Comparison of ENCODE assay signal across 8 mouse cellular contexts in genomic region chr8:75213686-75214085, GRCm38 (mm10). TPM values are rescaled to one million over a fixed set of nuclear protein-coding genes. Genes with fewer than 3 reads are reported as not detected.
DNase-seq lines count a peak whose midpoint lies in the region; ATAC-seq and TF ChIP-seq lines count a peak whose summit lies in the region.

Gene Rasd2, plus strand, starts transcription at chr8:75213944.

- peak within 1 kb of the TSS; percentile 47 for H3K9ac ChIP-seq in heart, postnatal 0 days (replicated peaks; ENCODE audit: low read depth, low read length)
- peak within 1 kb of the TSS; percentile 26 for H3K9ac ChIP-seq in limb, embryonic 15.5 days

- WGBS in heart, postnatal 0 days, result under 1% methylated on average over 35 of the region's 42 CpGs
- 2% methylated on average over 42 of the region's 42 CpGs for WGBS in limb, embryonic 15.5 days

- no peak for TF ChIP-seq CTCF in heart, postnatal 0 days (IDR thresholded peaks at IDR 0.05; ENCODE audit: low read depth)

- no peaks in the 10 kb centered on the region for H3K36me3 ChIP-seq in heart, postnatal 0 days (replicated peaks; ENCODE audit: control insufficient read depth, insufficient read depth, low read length)
- H3K36me3 ChIP-seq in limb, embryonic 15.5 days, result no peaks in the 10 kb centered on the region

- no peak for TF ChIP-seq EP300 in heart, postnatal 0 days (IDR thresholded peaks at IDR 0.05; ENCODE audit: low read depth)

- no peak for DNase-seq in frontal cortex, postnatal 10 days (ENCODE audit: low spot score in 2 of 2)
- peak; percentile 23 for DNase-seq in ovary, postnatal 36 days (ENCODE audit: low spot score)
- DNase-seq in ovary, postnatal 10 days (ENCODE audit: low spot score), result no peak
- no peak for DNase-seq in heart, postnatal 0 days (ENCODE audit: low spot score)
- no peak for DNase-seq in right cerebral cortex, postnatal 36 days (ENCODE audit: low spot score in 2 of 2)

- H3K4me1 ChIP-seq in heart, postnatal 0 days (ENCODE audit: control insufficient read depth, insufficient read depth), result peaks cover 17% of the 10 kb centered on the region
- H3K4me1 ChIP-seq in limb, embryonic 15.5 days, result peaks cover 21% of the 10 kb centered on the region

- peaks cover 37% of the 10 kb centered on the region for H3K27me3 ChIP-seq in heart, postnatal 0 days (ENCODE audit: control insufficient read depth, insufficient read depth, low read length)
- H3K27me3 ChIP-seq in limb, embryonic 15.5 days, result peaks cover 67% of the 10 kb centered on the region

- no peak within 1 kb of the TSS for H3K27ac ChIP-seq in heart, postnatal 0 days (ENCODE audit: low read depth)
- no peak within 1 kb of the TSS for H3K27ac ChIP-seq in limb, embryonic 15.5 days

- peak within 1 kb of the TSS; percentile 96 for H3K4me2 ChIP-seq in heart, postnatal 0 days (ENCODE audit: low read depth, low read length)
- H3K4me2 ChIP-seq in limb, embryonic 15.5 days, result peak within 1 kb of the TSS; percentile 97

- ATAC-seq in frontal cortex, adult (ENCODE audit: low TSS enrichment), result 0 out of 2 replicates have a peak, but pooled peaks have one; percentile 4
- no peak for ATAC-seq in heart, postnatal 0 days (ENCODE audit: insufficient read depth, low read depth)
- ATAC-seq in limb, embryonic 15.5 days (ENCODE audit: insufficient number of reproducible peaks, low FRiP score, low TSS enrichment, low read depth), result no peak
- ATAC-seq in activated CD4-positive, CD25-positive, alpha-beta regulatory T cell, adult 4 months, result no peak

- no peaks in the 10 kb centered on the region for H3K9me3 ChIP-seq in heart, postnatal 0 days (replicated peaks; ENCODE audit: control insufficient read depth, low read length)
- H3K9me3 ChIP-seq in limb, embryonic 15.5 days, result no peaks in the 10 kb centered on the region

- peak within 1 kb of the TSS; percentile 55 for H3K4me3 ChIP-seq in heart, postnatal 0 days (ENCODE audit: low read depth, low read length)
- peak within 1 kb of the TSS; percentile 55 for H3K4me3 ChIP-seq in limb, embryonic 15.5 days

RNA-seq across cellular contexts. Expression of gene Rasd2, which starts in this region (rescaled TPM):
- 2.0 and 4.0 TPM in 2 replicates for total RNA-seq in heart, postnatal 0 days (2014; rRNA removed; ENCODE audit: low replicate concordance)
- 0.63 and 0.68 TPM in 2 replicates for polyA plus RNA-seq in heart, postnatal 0 days (2015; fragmentation: Nextera tagmentation; extraction: Ambion mirVana)
- polyA plus RNA-seq in limb, embryonic 15.5 days (2015; fragmentation: Nextera tagmentation; extraction: Ambion mirVana), result 0.21 and 0.29 TPM in 2 replicates
- polyA plus RNA-seq in activated CD4-positive, CD25-positive, alpha-beta regulatory T cell, adult 4 months (2017; shearing (Covaris generic)), result under 1 TPM in 1 of 2 experiments, not detected in 1; 0.18 TPM
